Mouse (Mus musculus) activated CD4-positive, CD25-positive, alpha-beta regulatory T cell, adult 9 weeks (primary cell): ENCODE measurements around the gene Vstm5. TPM values are rescaled to one million over a fixed set of nuclear protein-coding genes. Genes with fewer than 3 reads are reported as not detected.

Experiments used
- polyA plus RNA-seq: library from polyadenylated mRNA; unstranded; fragments of 100-300 nt; shearing (Covaris generic); gene quantifications from one replicate; pipeline ENCODE4 v1.2.1, GENCODE M21; 2017

The Vstm5 gene
- polyA plus RNA-seq: not detected

DNA sequence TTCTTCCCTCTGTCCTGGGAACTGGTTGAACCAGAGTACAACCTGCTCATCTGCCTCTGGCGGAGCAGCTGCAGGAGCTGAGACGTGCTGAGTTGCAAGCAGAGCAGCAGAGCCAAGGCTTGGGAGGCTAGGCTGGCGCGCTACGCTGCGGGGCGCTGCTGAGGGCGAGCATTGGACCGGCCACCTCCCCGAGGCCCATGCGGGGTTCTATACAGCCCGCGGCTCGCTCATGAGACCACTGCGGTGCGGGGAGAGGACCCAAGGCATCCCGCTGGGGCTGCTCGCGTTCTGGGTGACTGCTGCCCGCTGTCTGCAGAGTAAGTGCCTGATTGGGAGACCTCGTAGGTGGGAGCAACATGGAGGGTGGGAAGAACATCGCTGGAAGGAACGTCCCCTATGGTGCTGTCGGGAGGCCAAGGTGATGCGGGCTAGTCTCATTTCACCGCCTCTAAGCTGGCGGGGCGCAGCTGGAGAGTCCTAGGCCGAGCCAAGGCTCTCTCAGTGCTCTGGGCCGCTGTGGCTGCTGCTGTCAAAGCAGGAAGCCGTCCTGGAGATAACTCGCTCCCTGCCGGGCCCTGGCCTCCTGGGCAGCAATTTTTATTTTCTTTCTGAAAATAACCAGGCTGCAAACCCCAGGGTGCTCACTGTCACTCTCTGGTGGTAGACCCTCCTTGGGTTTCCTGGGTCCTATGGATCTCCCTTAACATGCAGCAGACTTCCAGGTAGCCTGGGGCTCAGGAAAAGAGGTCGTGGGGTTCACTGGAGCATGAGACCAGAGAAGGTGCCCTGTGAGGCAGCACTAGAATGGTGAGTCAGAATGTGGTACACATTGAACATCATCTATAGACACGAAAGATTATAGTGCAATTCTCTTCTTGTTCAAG is at the start of gene Vstm5:
Gene Vstm5, plus strand, starts transcription at position 4 of the 884 bp plus-strand sequence.

GRCm38 (mm10) chr9:15279649-15280490 is 41.0 kb downstream of the Vstm5 start, which contains the start of gene Med17:
Gene Med17 (minus strand): TSS chr9:15279931.

GRCm38 (mm10) chr9:15305503-15306397 is 66.9 kb downstream of the Vstm5 start, which contains the start of gene Taf1d:
Gene Taf1d (plus strand): TSS chr9:15306214.

DNA sequence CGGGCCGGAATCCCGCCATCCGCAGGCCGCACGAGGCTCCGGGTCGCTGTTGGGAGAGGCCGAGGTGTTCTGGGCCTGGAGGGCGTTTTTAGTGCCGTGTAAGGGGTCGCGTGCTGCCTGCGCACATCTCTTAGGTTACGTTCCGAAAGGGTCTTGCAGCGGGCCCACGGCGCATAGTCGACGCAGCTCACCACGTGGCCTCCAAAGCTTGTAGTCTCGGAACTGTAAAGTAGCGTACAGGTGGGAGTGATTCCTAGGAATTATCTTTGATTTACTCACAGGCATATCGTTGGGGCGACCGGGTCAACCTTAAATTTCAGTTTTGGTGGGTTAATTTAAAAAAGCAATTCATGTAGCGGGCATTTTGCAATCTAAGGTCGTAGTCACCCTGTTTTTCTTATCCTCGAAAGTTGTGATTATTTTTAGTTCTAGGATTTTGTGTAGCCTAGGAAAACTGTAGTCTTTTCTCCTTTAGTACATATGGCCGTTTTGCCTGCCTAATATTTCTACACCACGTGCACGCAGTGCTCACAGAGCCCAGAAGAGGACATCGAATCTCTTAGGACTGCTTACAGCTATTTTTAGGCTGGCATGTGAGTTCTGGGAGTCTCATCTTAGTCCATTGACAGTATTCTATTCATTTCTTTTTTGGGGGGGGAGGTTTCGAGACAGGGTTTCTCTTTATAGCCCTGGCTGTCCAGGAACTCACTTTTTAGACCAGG is 67.7 kb downstream of the Vstm5 start, which contains the start of gene 4931406C07Rik:
Gene 4931406C07Rik, minus strand, starts transcription at position 51 of the 722 bp plus-strand sequence.

Other genes starting within 250 kb of the Vstm5 start
- gene Panx1, start 193.6 kb upstream of the Vstm5 start, polyA plus RNA-seq: 24.2 TPM
- gene Hephl1, start 126.9 kb upstream of the Vstm5 start, polyA plus RNA-seq: not detected
- gene Med17, start 40.9 kb downstream of the Vstm5 start, polyA plus RNA-seq: 68.9 TPM
- 78.7 TPM for gene Taf1d, start 67.2 kb downstream of the Vstm5 start, polyA plus RNA-seq
- gene 4931406C07Rik, start 67.4 kb downstream of the Vstm5 start, polyA plus RNA-seq: 4.9 TPM
- 28.6 TPM for gene Cep295, start 118.7 kb downstream of the Vstm5 start, polyA plus RNA-seq